Mouse (Mus musculus): ENCODE data around the gene Elf4.

- TF ChIP-seq RCOR1 (IDR thresholded peaks at IDR 0.05; ENCODE audit: low read depth, low read length) (no peak), MAX (IDR thresholded peaks at IDR 0.05; ENCODE audit: low read length) (no peak)
Measured at GRCm38 (mm10) chrX:48399994-48400393, 62.9 kb downstream of the Elf4 start.
